Mouse (Mus musculus): ENCODE measurements around the gene BC049715.
"Not testable (repeated sequence)": the region's sequence is repeated elsewhere in the genome, so short reads cannot be mapped to it uniquely, and the experiment has no call there.

BC049715 gene

DNA sequence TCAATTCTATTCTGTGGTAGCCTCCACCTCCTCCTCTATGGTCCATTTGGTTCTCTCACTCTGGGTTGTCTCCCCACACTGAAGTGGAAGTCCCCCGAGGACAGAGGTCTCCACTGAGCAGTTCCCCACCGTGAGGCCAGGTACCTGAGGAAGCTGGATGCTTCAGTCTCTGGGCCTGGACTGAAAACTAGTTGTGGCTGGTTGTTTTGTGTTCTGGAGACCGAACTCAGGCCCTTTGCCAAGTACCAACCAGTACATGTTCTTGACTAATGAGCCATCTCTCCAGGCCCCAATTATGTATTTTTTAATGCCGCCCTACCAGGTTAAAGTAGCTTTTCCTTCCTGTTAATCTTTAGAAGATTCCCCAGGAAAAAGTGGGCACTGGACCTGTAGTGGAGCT lies 24.9 kb downstream of the BC049715 start:
- DNase-seq (ENCODE audit: low spot score): no peak

DNA sequence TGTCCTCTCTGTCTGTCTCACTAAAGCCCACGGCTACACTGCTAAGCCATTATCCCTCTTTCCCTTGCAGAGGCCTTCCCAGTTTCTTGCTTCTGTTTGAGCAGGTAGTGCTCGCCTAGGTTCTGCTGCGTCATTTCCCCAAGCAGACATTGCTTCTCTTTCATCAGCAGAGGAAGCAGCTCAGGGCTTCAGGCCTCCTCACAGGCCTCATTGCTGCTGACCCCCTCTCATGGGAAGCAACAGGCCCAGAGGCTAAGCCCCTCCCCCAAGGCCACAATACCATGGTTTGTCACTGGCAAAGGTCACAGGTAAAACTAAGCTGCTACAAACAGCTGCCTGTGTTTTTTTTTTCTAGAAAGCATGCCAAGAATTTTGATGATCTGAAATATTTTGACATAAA lies 25.3 kb downstream of the BC049715 start:
- DNase-seq (ENCODE audit: low spot score): peak; percentile 53

DNA sequence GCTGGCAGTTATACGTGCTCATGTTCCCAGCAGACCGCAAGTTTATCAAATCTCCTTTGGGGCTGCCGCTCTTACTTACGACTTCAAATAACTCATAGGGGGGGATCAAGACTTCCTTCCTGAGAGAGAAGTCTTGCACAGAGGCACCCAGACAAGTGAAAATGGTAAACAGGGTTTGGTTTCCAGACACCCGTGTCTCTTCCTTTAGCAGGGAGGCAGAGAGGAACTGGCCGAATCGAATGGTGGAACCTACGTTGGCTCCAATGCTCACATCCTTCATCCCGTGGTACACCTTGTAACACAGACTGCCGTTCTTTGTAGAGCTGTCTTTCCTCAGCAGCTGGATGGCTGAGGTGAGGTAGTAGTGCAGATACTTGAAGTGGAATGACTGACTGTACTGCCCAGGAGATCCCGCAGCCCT lies 26.9 kb downstream of the BC049715 start:
- DNase-seq (ENCODE audit: low spot score): no peak

DNA sequence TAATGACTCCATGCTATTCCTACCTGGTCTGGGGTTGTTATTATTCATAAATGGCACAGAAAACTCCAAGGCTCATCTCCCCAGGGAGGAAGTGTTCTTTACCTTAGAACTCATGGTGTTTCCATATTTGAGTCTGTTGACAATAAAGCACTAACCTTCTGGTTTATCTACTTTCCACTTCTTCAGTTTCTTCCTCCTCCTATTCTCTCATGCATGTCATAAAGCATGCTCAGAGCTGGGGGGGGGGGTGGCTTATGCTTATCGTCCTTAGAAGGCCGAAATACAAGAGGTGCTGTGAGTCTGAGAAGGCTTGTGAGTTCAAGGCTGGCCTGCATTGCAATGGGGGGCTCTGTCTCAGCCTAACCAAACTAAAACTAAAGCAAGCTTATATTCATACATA lies 27.8 kb downstream of the BC049715 start:
- no peak for DNase-seq (ENCODE audit: low spot score)

DNA sequence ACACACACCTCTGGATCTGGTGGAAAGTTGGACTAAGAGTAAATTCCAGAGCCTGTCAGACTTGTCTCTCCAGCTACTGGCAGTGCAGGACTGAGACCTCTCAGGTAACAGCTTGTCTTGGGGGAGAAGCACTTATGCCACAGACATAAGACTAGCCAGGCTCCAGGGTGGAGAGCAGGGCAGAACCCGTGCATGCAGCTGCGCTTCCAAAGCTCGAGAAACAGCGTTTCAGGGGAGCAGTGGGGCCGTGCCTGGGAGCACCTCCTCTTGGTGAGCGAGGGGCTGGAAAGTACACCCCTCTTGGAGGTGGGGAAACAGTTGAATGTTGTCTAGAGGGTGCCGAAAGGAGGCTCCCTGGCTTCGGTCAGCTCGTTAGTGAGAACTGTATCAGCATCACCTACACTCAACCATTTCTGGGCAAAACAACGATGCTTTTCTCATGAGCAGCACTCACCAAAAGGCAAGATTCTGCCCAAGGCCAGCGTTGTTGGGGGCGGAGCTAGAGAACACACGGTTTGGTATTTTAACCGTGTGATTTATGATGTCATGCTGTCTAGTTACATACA lies 28.7 kb downstream of the BC049715 start:
- DNase-seq (ENCODE audit: low spot score): peak; percentile 47

DNA sequence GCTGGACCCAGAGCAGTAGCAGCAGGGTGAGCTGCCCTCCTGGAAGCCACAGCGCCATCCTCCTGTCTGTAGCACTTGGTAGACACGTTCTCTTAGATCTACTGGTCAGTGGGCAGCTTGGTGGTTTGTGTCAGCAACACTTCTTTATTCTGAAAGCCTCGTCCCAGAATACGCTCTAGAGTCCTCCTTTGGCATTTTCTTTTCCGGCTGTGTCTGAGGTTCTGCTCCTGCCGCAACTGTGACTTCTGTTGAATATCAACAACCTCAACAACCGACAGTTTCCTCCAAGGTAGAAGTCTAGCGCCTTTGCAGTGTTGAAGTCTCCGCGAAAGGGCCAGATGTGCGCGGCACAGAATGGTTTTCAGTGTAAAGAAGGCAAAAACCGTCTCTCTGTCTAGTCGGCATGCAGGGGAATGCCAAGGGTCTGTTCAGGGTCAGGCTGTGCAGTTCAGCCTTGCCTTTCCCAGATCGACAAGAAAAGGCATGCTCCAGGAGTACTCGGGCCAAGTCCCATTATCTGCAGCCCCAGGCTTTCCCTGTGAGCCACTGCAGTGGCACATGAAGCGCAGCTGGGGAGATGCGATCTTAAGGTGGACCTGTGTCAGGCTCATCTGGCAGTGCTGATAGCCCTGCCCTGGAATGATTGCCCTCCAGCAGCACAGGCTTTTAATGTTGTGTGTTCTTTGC lies 29.9 kb downstream of the BC049715 start, which contains the start of gene Art4:
Gene Art4, minus strand, starts transcription at position 548 of the 687 bp plus-strand sequence.
- peak; percentile 37 for DNase-seq (ENCODE audit: low spot score)

DNA sequence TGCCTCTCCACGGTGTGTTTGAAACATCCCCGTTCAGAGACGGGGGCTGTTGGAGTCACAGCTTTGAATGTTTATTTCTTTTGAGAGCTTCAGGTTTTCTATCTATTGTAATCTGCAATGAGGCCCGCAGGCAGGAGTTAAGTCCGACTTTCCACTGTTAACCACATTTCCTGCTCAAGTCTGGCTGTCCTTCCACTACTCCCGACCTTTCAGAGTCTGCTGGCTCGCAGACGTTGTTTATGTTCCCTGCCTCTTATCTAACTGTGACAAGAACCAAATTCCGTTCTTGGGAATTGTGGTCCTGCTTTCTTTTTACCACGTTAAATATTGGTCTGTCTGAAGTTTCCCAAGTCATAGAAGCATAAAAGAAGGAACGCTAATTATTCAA lies 30.4 kb downstream of the BC049715 start:
- DNase-seq (ENCODE audit: low spot score): no peak

DNA sequence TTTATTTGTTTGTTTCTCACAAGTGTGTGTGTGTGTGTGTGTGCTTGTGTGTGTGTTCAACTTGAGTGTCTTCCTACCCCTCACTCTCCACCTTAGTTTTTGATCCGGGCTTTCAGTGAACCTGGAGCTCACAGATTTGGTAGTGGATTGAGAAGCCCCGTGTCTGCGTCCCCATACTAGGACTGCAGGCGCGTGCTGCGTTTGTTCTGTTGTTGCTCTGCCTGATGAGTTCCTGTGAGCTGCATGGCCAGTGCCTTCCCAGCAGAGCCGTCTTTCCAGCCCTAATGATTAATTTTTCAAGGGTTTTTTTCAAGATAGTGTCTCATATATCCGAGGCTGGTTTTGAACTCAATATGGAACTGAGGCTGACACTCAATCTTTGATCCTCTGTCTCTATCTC lies 31.0 kb downstream of the BC049715 start:
- no peak for DNase-seq (ENCODE audit: low spot score)

DNA sequence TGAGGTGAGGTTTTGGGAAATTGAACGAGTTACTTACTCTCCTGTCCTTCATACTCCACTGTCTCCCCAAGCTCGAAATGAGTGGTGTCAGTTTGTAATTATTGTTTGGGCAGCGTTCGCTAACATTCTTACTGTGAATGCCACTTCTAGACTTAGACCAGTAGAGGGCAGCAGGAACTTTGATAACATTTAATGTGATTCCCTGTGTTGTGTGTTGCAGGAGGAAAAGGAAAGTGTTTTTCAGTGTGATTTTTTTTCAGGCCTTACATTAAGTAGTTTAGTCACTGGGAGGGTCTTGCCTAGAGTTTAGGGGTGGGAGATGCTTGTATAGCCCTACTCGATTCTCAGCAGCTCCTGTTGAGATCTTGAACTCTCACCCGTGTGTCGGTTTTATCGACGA lies 33.6 kb downstream of the BC049715 start:
- peak; percentile 88 for DNase-seq (ENCODE audit: low spot score)

DNA sequence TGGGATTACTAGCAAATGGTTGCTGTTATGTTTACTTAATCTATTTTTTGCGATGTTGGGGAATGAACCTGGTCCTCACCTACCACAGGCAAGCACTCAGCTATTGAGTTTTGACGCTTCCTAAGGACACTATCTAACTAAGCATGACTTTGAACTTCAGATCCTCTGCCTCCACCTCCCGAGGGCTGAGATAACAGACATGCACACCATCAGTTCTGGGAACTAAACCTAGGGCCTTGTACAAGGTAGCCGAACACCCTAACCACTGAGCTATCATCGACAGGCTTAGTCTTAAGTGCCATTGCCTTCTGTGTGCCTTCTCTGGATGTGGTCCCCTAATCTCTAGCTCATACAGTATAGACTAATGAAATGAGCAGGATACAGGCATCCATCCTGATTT lies 37.9 kb downstream of the BC049715 start:
- DNase-seq (ENCODE audit: low spot score): no peak

DNA sequence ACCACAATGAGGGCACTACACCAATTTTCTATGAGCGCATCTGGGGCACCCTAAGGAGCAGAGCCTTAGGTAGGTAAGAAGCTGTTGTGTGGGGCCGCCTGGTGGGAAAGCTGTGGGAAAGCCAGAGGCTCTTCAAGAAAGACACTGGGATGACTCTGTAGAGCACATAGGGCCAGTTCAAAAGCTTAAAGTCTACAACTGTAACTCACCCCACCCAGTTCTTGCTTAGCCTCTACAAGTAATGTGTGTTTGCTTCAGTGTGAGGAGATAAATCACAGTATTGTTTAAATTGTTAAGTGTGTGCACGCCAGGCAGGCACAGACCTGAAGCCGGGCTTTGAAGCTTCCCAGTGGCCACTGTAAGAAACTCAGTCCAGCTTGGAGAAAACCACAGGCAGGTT lies 38.7 kb downstream of the BC049715 start:
- no peak for DNase-seq (ENCODE audit: low spot score)

DNA sequence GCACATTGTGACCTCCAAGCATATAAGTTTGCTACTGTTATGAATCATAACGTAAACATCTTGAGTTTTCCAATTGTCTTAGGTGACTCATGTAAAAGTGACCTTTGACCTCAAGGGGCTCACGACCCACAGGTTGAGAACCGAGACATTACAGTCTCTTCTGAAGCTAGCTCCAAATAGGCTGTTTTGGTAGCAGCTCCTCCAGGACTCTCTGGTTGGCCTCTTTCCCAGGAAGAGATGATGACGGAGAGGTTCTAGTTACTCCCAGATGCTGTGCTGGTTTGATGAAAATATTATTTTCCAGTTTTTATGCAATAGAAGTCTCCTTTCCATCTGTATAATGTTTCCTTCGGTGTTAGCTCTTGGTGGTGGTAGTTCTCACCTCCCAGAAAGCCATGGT lies 41.5 kb downstream of the BC049715 start:
- no peak for DNase-seq (ENCODE audit: low spot score)

DNA sequence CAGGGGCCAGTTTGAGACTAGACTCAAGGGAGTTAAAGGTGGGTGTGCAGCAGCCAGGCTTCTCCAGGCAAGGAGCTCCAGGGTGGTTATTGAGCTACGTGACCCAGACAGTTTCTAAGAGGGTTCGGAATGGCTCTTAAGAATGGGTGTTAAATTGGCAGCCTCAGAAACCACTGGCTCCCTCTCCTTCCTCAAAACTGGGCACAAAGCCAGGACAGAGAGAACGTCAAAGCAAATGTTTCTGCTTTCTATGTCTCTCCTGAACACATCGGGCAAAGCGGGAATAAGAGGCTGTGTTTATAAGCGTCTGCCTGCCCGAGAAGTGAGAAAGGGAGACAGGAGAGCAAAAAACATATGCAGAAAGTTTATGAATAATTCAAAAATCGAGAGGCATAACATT lies 47.2 kb downstream of the BC049715 start:
- no peak for DNase-seq (ENCODE audit: low spot score)

DNA sequence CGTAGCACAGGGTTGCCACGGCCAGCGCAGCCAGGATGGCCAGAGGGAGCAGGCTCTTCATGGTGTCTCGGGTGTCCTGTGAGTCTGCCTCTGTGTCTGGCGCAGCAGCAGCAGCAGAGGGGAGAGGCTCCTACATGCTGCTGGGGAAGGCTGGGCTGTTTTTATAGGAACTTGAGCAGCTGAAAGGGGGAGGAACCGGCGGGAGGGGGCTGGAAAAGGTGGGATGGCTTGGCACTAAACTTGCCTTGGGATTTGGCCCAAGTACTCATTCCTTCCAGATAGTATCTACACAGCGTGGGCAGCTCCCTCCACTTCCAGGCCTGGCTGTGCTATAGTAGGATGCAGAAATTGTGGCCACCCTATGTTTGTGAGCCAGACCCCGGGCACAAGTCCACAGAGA lies 48.2 kb downstream of the BC049715 start, which contains the start of gene Mgp:
Gene Mgp, minus strand, starts transcription at position 154 of the 400 bp plus-strand sequence.
- peak; percentile 42 for DNase-seq (ENCODE audit: low spot score)

DNA sequence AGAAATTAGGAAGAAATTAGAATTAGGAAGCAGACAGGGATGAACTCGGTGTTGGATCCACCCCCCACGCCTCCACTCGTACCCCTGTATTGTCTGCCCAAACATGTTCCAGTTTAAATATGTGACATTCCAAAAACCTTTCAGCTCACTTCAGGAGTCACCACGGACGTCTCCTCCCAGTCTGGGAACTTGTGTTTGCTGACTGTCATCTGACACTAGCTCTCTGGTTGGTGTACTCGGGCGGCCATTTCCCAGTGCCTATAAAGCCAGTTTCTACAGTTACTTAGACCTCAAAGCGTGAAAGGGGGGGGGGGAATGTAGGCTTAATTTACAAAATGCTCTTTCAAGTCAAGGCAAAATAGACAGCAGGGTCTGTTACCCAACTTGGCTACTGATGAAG lies 54.3 kb downstream of the BC049715 start:
- DNase-seq (ENCODE audit: low spot score): no peak

DNA sequence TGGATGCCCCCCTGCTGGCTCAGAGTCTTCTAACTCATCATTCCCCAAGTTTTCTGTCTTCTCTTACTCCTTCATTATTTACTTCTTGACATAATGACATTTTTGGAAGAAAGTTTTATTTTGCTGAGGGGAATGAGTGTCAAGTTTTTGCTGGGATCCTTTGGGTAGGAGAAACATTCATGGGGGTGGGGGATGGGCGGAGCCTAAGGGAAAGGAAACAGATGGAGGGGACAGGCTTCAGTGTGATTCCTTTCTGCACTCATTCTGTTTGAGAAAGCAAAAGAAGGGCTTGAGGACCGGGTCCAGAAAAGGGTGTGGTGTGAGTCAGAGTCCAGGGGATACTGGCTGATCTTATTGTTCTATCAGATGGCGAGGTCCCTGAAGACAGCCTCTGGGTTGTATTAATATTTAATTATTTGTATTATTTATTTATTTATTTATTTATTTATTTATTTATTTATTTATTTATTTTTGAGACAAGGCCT lies 56.0 kb downstream of the BC049715 start:
- DNase-seq (ENCODE audit: low spot score): no peak

DNA sequence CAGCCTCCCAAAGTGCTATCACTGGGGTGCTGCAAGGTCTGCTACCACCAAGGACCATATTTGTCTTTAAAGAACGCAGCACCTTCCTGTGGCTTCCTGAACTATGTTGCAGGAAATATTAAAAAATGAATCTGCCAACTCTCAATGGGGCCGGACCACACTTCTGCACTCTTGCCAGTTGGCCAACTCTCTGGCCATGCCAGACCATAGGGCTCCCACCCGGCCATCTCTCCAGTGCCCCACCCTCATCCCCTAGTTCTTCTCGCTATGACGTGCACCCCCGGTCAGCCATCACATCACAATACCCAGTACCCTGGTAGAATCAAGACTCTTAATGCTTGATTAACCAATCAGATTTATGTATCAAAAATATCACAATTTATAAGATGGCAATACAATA lies 56.5 kb downstream of the BC049715 start:
- no peak for DNase-seq (ENCODE audit: low spot score)

DNA sequence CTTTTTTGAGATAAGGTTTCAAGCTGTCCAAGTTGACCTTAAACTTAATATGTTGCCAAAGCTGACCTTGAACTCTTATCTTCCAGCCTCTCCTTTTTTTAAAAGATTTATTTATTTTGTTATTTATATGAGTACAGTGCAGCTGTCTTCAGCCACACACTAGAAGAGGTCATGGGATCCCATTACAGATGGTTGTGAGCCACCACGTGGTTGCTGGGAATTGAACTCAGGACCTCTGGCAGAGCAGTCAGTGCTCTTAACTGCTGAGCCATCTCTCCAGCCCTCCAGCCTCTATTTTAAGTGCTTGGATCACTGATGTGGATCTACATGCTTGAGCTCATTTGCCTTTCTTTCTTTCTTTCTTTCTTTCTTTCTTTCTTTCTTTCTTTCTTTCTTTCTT lies 57.3 kb downstream of the BC049715 start:
- DNase-seq (ENCODE audit: low spot score): not testable (repeated sequence)

DNA sequence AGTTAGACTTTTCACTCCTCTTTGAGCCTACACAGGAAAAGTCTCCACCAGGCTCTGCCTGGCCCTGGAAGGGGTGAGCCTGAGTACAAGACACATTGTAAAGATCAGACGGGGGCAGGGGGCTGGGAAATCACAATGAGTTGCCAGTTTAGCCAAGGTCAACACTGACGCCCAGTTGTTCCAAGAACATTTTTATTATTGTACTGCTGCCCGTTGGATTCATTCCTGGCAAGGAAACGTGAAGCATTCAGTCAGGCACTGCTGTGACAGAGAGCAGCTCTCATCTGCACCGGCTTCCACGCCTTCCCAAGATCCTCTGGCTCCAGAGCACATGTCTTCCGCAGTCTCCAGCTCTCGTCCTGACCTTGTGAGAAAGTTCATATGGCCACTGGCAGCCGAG lies 60.4 kb downstream of the BC049715 start:
- no peak for DNase-seq (ENCODE audit: low spot score)

DNA sequence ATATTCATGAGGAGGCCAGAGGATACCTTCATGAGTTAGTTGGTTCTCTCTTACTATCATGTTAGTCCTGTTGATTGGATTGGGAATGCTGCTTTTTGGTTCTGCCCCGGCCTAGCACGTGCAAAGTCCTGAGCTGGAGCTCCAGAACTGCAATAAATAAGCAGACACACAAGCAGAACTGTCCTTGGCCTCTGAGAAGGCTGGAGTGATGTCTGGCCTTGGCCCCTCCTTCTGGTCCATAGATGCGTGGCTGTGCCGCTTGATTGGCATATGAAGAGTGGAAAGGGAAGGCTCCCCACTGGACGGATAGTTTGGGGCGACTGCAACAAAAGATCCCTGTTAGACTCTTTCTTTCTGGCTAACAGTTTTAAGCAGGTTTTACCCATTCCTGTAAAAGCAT lies 61.6 kb downstream of the BC049715 start:
- DNase-seq (ENCODE audit: low spot score): no peak

DNA sequence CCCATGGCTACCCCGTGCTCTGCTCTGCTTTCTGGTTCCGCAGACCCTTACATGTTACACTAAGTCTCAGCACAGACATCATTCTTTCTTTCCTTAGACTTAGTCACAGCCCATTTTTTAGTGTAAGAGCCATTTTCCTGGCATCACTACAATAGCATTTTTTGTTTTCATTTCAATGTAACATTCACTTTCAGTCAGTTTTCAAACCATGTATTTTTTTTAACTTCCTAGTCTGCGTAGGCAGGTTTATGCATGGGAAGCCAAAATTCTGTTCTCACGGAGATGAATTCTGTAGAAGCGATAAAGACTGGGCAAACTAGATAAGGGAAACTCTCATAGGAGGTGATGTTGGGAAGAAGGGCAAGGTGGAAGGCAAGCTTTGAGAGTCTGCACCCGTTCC lies 62.1 kb downstream of the BC049715 start:
- DNase-seq (ENCODE audit: low spot score): no peak
